Mouse (Mus musculus) midbrain, embryonic 12.5 days (tissue): Measurements from ENCODE around the gene Rbx1. TPM values are rescaled to one million over a fixed set of nuclear protein-coding genes. Genes with fewer than 3 reads are reported as not detected.
"Not testable (repeated sequence)": the region's sequence is repeated elsewhere in the genome, so short reads cannot be mapped to it uniquely, and the experiment has no call there.

Experiments used
- ATAC-seq: fragments of 200-750 bp; cut with Nextera tagmentation; 2 replicates; pipeline ENCODE4 v1.8.0; 2017; ENCODE audit warnings: low read depth, moderate TSS enrichment, moderate library complexity; ENCODE audit not compliant: low FRiP score
- H3K27ac ChIP-seq: fragments of 300-500 bp; sonication (generic); replicated peaks from 2 replicates; pipeline ENCODE4 v1.5.1; 2016; ENCODE audit warnings: mild to moderate bottlenecking
- H3K27me3 ChIP-seq: fragments of 300-500 bp; sonication (generic); 2 replicates; pipeline ENCODE4 v1.6.1; 2016; ENCODE audit warnings: mild to moderate bottlenecking
- H3K36me3 ChIP-seq: fragments of 300-500 bp; sonication (generic); 2 replicates; pipeline ENCODE4 v1.6.1; 2016
- H3K4me1 ChIP-seq: fragments of 300-500 bp; sonication (generic); 2 replicates; pipeline ENCODE4 v1.6.1; 2016
- H3K4me2 ChIP-seq: fragments of 300-500 bp; sonication (generic); replicated peaks from 2 replicates; pipeline ENCODE4 v1.6.1; 2016; ENCODE audit warnings: mild to moderate bottlenecking, moderate library complexity
- H3K4me3 ChIP-seq: fragments of 300-500 bp; sonication (generic); 2 replicates; pipeline ENCODE4 v1.5.1; 2016; ENCODE audit warnings: mild to moderate bottlenecking
- H3K9ac ChIP-seq: fragments of 300-500 bp; sonication (generic); replicated peaks from 2 replicates; pipeline ENCODE4 v1.6.1; 2016; ENCODE audit warnings: mild to moderate bottlenecking, moderate library complexity
- H3K9me3 ChIP-seq: fragments of 300-500 bp; sonication (generic); 2 replicates; pipeline ENCODE4 v1.6.1; 2016; ENCODE audit warnings: mild to moderate bottlenecking
- WGBS: fragments of 180-500 bp; shearing (Covaris S2); methylation state at CpG from one replicate; pipeline ENCODE4 v1.1.7; 2016; 5-methylcytosine and 5-hydroxymethylcytosine counted together
- polyA plus RNA-seq: library from polyadenylated mRNA; unstranded; fragments of >200 nt; fragmentation: Nextera tagmentation; extraction: Ambion mirVana; gene quantifications from 2 replicates; pipeline ENCODE4 v1.2.1, GENCODE M21; 2016

Gene Rbx1
- polyA plus RNA-seq, 1 experiment from 2014 or later = 493 TPM

GRCm38 (mm10) chr15:81465016-81465660, 958 bp upstream of the Rbx1 start:
- WGBS = 82% methylated on average over 12 of the region's 12 CpGs
- H3K4me2 ChIP-seq = peak overlapping the region; percentile 63
- H3K27me3 ChIP-seq = no peaks in the 10 kb centered on the region
- peak overlapping the region; percentile 69 for H3K4me3 ChIP-seq
- peaks cover 17% of the 10 kb centered on the region for H3K36me3 ChIP-seq
- peaks cover 7% of the 10 kb centered on the region; the same call in 1 of the 2 replicates for H3K9me3 ChIP-seq
- peak overlapping the region; percentile 72 for H3K9ac ChIP-seq
- ATAC-seq = no peak
- peak overlapping the region; percentile 83 for H3K27ac ChIP-seq
- H3K4me1 ChIP-seq = peaks cover 19% of the 10 kb centered on the region

GRCm38 (mm10) chr15:81466738-81467113, 630 bp downstream of the Rbx1 start:
- peak overlapping the region; percentile 69 for H3K4me3 ChIP-seq
- H3K27me3 ChIP-seq = no peaks in the 10 kb centered on the region

GRCm38 (mm10) chr15:81470735-81471134, 4.6 kb downstream of the Rbx1 start:
- Histone ChIP-seq H3K4me1 (peaks cover 12% of the 10 kb centered on the region), H3K9me3 (no peaks in the 10 kb centered on the region), H3K4me3 (no peak overlapping the region), H3K27ac (no peak overlapping the region), H3K9ac (no peak overlapping the region), H3K27me3 (no peaks in the 10 kb centered on the region), H3K4me2 (no peak overlapping the region), H3K36me3 (peaks cover 67% of the 10 kb centered on the region)
- WGBS = 88% methylated on average over 8 of the region's 8 CpGs
- no peak for ATAC-seq

More at GRCm38 (mm10) chr15:81466738-81467113, 630 bp downstream of the Rbx1 start:
- peaks cover 5% of the 10 kb centered on the region; the same call in 1 of the 2 replicates for H3K9me3 ChIP-seq
- H3K4me2 ChIP-seq = peak overlapping the region; percentile 69
- H3K9ac ChIP-seq = peak overlapping the region; percentile 75
- peaks cover 28% of the 10 kb centered on the region for H3K36me3 ChIP-seq
- H3K4me1 ChIP-seq = peaks cover 19% of the 10 kb centered on the region
- H3K27ac ChIP-seq = peak overlapping the region; percentile 83
- no peak for ATAC-seq
- 0% methylated on average over 15 of the region's 15 CpGs for WGBS

GRCm38 (mm10) chr15:81472256-81472655, 6.2 kb downstream of the Rbx1 start:
- Histone ChIP-seq H3K9me3 (no peaks in the 10 kb centered on the region), H3K9ac (no peak overlapping the region), H3K36me3 (peaks cover 70% of the 10 kb centered on the region), H3K4me2 (no peak overlapping the region), H3K4me1 (peaks cover 16% of the 10 kb centered on the region), H3K4me3 (no peak overlapping the region), H3K27ac (no peak overlapping the region), H3K27me3 (no peaks in the 10 kb centered on the region)
- 95% methylated on average over 5 of the region's 5 CpGs for WGBS
- ATAC-seq = no peak

- Histone ChIP-seq H3K9ac (no peak overlapping the region), H3K4me3 (no peak overlapping the region), H3K27ac (no peak overlapping the region), H3K4me1 (peaks cover 6% of the 10 kb centered on the region; the same call in 1 of the 2 replicates), H3K4me2 (no peak overlapping the region), H3K36me3 (peaks cover 52% of the 10 kb centered on the region), H3K9me3 (no peaks in the 10 kb centered on the region), H3K27me3 (peaks cover under 1% of the 10 kb centered on the region; the same call in 1 of the 2 replicates)
- ATAC-seq = no peak
- 49% methylated on average over 3 of the region's 3 CpGs for WGBS
Measured at GRCm38 (mm10) chr15:81475654-81476053, 9.6 kb downstream of the Rbx1 start.

- Histone ChIP-seq H3K4me1 (peaks cover 11% of the 10 kb centered on the region; the same call in 1 of the 2 replicates), H3K4me3 (no peak overlapping the region), H3K36me3 (peaks cover 43% of the 10 kb centered on the region), H3K4me2 (peak overlapping the region; percentile 32), H3K27ac (no peak overlapping the region), H3K9ac (peak overlapping the region; percentile 5; the same call in 1 of the 2 replicates), H3K9me3 (no peaks in the 10 kb centered on the region), H3K27me3 (peaks cover 7% of the 10 kb centered on the region)
- ATAC-seq = no peak
- whole genome bisulfite sequencing = 5% methylated on average over 2 of the region's 2 CpGs
Measured at GRCm38 (mm10) chr15:81476597-81476996, 10.5 kb downstream of the Rbx1 start.

GRCm38 (mm10) chr15:81479446-81480213, 13.5 kb downstream of the Rbx1 start:
- peaks cover 11% of the 10 kb centered on the region; the same call in 1 of the 2 replicates for H3K4me1 ChIP-seq
- H3K4me2 ChIP-seq = no peak overlapping the region
- peaks cover 7% of the 10 kb centered on the region for H3K27me3 ChIP-seq
- H3K9me3 ChIP-seq = no peaks in the 10 kb centered on the region
- H3K36me3 ChIP-seq = peaks cover 15% of the 10 kb centered on the region
- H3K9ac ChIP-seq = no peak overlapping the region
- ATAC-seq = no peak
- H3K4me3 ChIP-seq = no peak overlapping the region
- H3K27ac ChIP-seq = no peak overlapping the region
- WGBS = 68% methylated on average over 21 of the region's 21 CpGs

- H3K4me3 ChIP-seq, H3K27ac ChIP-seq, H3K4me2 ChIP-seq, H3K9ac ChIP-seq, H3K27me3 ChIP-seq, H3K9me3 ChIP-seq, H3K36me3 ChIP-seq, ATAC-seq: not testable (repeated sequence)
- WGBS = 78% methylated on average over 3 of the region's 3 CpGs
- peaks cover 11% of the 10 kb centered on the region; the same call in 1 of the 2 replicates for H3K4me1 ChIP-seq
Measured at GRCm38 (mm10) chr15:81480284-81480683, 14.2 kb downstream of the Rbx1 start.

- H3K27me3 ChIP-seq = peaks cover 7% of the 10 kb centered on the region
- 0 out of 2 replicates have a peak overlapping the region, but pooled peaks have one; percentile 12 for H3K4me3 ChIP-seq
- no peaks in the 10 kb centered on the region for H3K9me3 ChIP-seq
- 0 out of 2 replicates have a peak overlapping the region, but pooled peaks have one; percentile 8 for H3K9ac ChIP-seq
- no peak overlapping the region for H3K27ac ChIP-seq
- H3K4me1 ChIP-seq = peaks cover 11% of the 10 kb centered on the region; the same call in 1 of the 2 replicates
- no peak for ATAC-seq
- peak overlapping the region; percentile 41 for H3K4me2 ChIP-seq
- H3K36me3 ChIP-seq = peaks cover 1% of the 10 kb centered on the region; the same call in 1 of the 2 replicates
- 17% methylated on average over 13 of the region's 13 CpGs for WGBS
Measured at GRCm38 (mm10) chr15:81480977-81481379, 14.9 kb downstream of the Rbx1 start.

- ATAC-seq = no peak
- peaks cover 7% of the 10 kb centered on the region for H3K27me3 ChIP-seq
- H3K4me1 ChIP-seq = 0 out of 2 replicates have a peak, but pooled peaks cover 4% of the 10 kb centered on the region
- no peaks in the 10 kb centered on the region for H3K36me3 ChIP-seq
- H3K4me2 ChIP-seq = no peak overlapping the region
- no peak overlapping the region for H3K4me3 ChIP-seq
- H3K9me3 ChIP-seq = no peaks in the 10 kb centered on the region
- WGBS = 77% methylated on average over 2 of the region's 2 CpGs
- H3K27ac ChIP-seq = no peak overlapping the region
- no peak overlapping the region for H3K9ac ChIP-seq
Measured at GRCm38 (mm10) chr15:81482966-81483365, 16.9 kb downstream of the Rbx1 start.

GRCm38 (mm10) chr15:81483691-81484090, 17.6 kb downstream of the Rbx1 start:
- Histone ChIP-seq H3K36me3 (no peaks in the 10 kb centered on the region), H3K4me1 (0 out of 2 replicates have a peak, but pooled peaks cover 4% of the 10 kb centered on the region), H3K4me3 (no peak overlapping the region), H3K9me3 (no peaks in the 10 kb centered on the region), H3K27ac (no peak overlapping the region), H3K4me2 (no peak overlapping the region), H3K27me3 (peaks cover 7% of the 10 kb centered on the region), H3K9ac (no peak overlapping the region)
- WGBS = 90% methylated on average over 6 of the region's 6 CpGs
- no peak for ATAC-seq

- Histone ChIP-seq H3K9me3 (no peaks in the 10 kb centered on the region), H3K4me1 (0 out of 2 replicates have a peak, but pooled peaks cover 4% of the 10 kb centered on the region), H3K27me3 (peaks cover 7% of the 10 kb centered on the region), H3K27ac (no peak overlapping the region), H3K4me3 (no peak overlapping the region), H3K36me3 (no peaks in the 10 kb centered on the region), H3K4me2 (no peak overlapping the region), H3K9ac (no peak overlapping the region)
- WGBS = 95% methylated on average over 4 of the region's 4 CpGs
- no peak for ATAC-seq
Measured at GRCm38 (mm10) chr15:81485483-81485882, 19.4 kb downstream of the Rbx1 start.
